Mouse (Mus musculus) embryo, embryonic 11 days (tissue): ENCODE results near the gene Malsu1.

ENCODE experiments used
- DNase-seq: peaks from one replicate; pipeline ENCODE4 v3.0.0-alpha.2; 2015

Gene Malsu1

GRCm38 (mm10) chr6:49073304-49074116, at the start of gene Malsu1:
Gene Malsu1, plus strand, starts transcription at chr6:49073795.
- DNase-seq: peak; percentile 97

- DNase-seq: no peak
Observed at GRCm38 (mm10) chr6:49025290-49025689, 48.3 kb upstream of the Malsu1 start.

GRCm38 (mm10) chr6:49026496-49026895, 47.1 kb upstream of the Malsu1 start:
- DNase-seq: no peak

- no peak for DNase-seq
Observed at GRCm38 (mm10) chr6:49028019-49028418, 45.6 kb upstream of the Malsu1 start.

GRCm38 (mm10) chr6:49028708-49029107, 44.9 kb upstream of the Malsu1 start:
- no peak for DNase-seq

- DNase-seq: no peak
Observed at GRCm38 (mm10) chr6:49031230-49031629, 42.4 kb upstream of the Malsu1 start.

GRCm38 (mm10) chr6:49032783-49033182, 40.8 kb upstream of the Malsu1 start:
- no peak for DNase-seq

- peak; percentile 30 for DNase-seq
Observed at GRCm38 (mm10) chr6:49036275-49037267, 37.0 kb upstream of the Malsu1 start, which contains the start of gene Gpnmb. Gene Gpnmb, plus strand, starts transcription at chr6:49036546.

- no peak for DNase-seq
Observed at GRCm38 (mm10) chr6:49037268-49037662, 36.3 kb upstream of the Malsu1 start.

GRCm38 (mm10) chr6:49039470-49040180, 34.0 kb upstream of the Malsu1 start:
- DNase-seq: peak; percentile 81

- no peak for DNase-seq
Observed at GRCm38 (mm10) chr6:49046502-49046901, 27.1 kb upstream of the Malsu1 start.

GRCm38 (mm10) chr6:49046976-49047375, 26.6 kb upstream of the Malsu1 start:
- no peak for DNase-seq

- no peak for DNase-seq
Observed at GRCm38 (mm10) chr6:49047848-49048247, 25.7 kb upstream of the Malsu1 start.

GRCm38 (mm10) chr6:49048395-49048794, 25.2 kb upstream of the Malsu1 start:
- DNase-seq: no peak

- DNase-seq: no peak
Observed at GRCm38 (mm10) chr6:49050677-49051410, 22.8 kb upstream of the Malsu1 start.

- no peak for DNase-seq
Observed at GRCm38 (mm10) chr6:49052191-49052590, 21.4 kb upstream of the Malsu1 start.

- peak; percentile 68 for DNase-seq
Observed at GRCm38 (mm10) chr6:49055256-49055733, 18.3 kb upstream of the Malsu1 start.

- DNase-seq: no peak
Observed at GRCm38 (mm10) chr6:49056009-49056408, 17.6 kb upstream of the Malsu1 start.

GRCm38 (mm10) chr6:49057053-49058021, 16.3 kb upstream of the Malsu1 start:
- peak; percentile 80 for DNase-seq

GRCm38 (mm10) chr6:49068361-49068760, 5.2 kb upstream of the Malsu1 start:
- no peak for DNase-seq

GRCm38 (mm10) chr6:49074117-49074490, 509 bp downstream of the Malsu1 start:
- no peak for DNase-seq
